Mouse (Mus musculus): ENCODE measurements at regions not wholly inside any gene's neighbourhood (a gene's known extent, or its start where the extent isn't known, plus 50 kb on each side); places are given as distances from the start of the nearest gene placed in this dataset.

DNA sequence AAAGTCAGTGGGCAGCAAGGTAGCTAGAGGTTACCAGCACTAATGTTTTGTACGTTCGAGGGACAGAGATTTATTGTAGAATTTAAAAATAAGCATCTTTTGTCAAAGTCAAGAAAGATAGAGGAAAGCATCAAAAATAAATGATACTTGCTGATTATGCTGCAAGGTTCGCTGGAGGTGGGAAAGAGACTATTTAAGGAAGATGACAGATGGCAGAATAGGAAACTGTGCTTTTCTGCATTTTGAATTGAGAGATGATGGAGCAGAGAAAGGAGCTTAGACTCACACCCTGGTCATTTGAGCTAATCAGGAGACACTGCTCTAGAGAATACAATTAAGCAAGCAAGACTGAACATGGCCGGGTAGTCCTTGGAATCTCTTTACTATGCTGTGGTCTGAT is 275.1 kb upstream of the 2610001J05Rik start:
- TF ChIP-seq CTCF (conservative IDR thresholded peaks at IDR 0.05; ENCODE audit: insufficient read depth, insufficient read length, low read depth, low read length) (no peak), POLR2A (IDR thresholded peaks at IDR 0.05; ENCODE audit: low read depth, low read length) (no peak)

Measured in kidney, adult 2 months (tissue).